Mouse (Mus musculus) heart, adult 2 months (tissue): ENCODE data around the gene Camta1. TPM values are rescaled to one million over a fixed set of nuclear protein-coding genes. Genes with fewer than 3 reads are reported as not detected.

Source experiments
- DNase-seq, 2 experiments: peaks; one replicate each; pipeline ENCODE4 v3.0.0; 2021
- H3K27ac ChIP-seq: fragments of 200-600 bp; 2 replicates; pipeline ENCODE4 v1.8.1; 2022
- H3K27me3 ChIP-seq: fragments of 200-500 bp; 2 replicates; pipeline ENCODE4 v1.6.1; 2012; ENCODE audit warnings: mild to moderate bottlenecking, low read length, inconsistent platforms, mixed read lengths; ENCODE audit not compliant: control insufficient read depth, insufficient read depth
- H3K36me3 ChIP-seq: fragments of 200-500 bp; 2 replicates; pipeline ENCODE4 v1.6.1; 2012; ENCODE audit warnings: low read length, inconsistent platforms; ENCODE audit not compliant: control insufficient read depth, insufficient read depth
- H3K4me1 ChIP-seq: fragments of 200-500 bp; 2 replicates; pipeline ENCODE4 v1.6.1; 2011; ENCODE audit warnings: low read length; ENCODE audit not compliant: control insufficient read depth, insufficient read depth
- H3K4me3 ChIP-seq: fragments of 200-600 bp; 2 replicates; pipeline ENCODE4 v1.8.1; 2022
- H3K79me2 ChIP-seq: fragments of 200-500 bp; replicated peaks from 2 replicates; pipeline ENCODE4 v1.6.1; 2012; ENCODE audit warnings: mild to moderate bottlenecking, inconsistent platforms, low read length, moderate library complexity, mixed read lengths; ENCODE audit not compliant: control insufficient read depth, insufficient read depth
- H3K9ac ChIP-seq: fragments of 200-500 bp; 2 replicates; pipeline ENCODE4 v1.6.1; 2012; ENCODE audit warnings: low read depth, mild to moderate bottlenecking, control low read depth, inconsistent platforms, low read length, mixed read lengths
- CTCF ChIP-seq: fragments of 200-600 bp; IDR thresholded peaks from 2 replicates; pipeline ENCODE4 v1.8.1; 2022; ENCODE audit warnings: antibody characterized with exemption, mild to moderate bottlenecking, moderate library complexity
- EP300 ChIP-seq: fragments of 200-500 bp; IDR thresholded peaks from 2 replicates; pipeline ENCODE4 v1.6.1; 2011; ENCODE audit warnings: low read depth, low read length, control low read depth; ENCODE audit not compliant: insufficient read depth
- POLR2A ChIP-seq: fragments of 200-500 bp; IDR thresholded peaks from 2 replicates; pipeline ENCODE4 v1.6.1; 2011; ENCODE audit warnings: mild to moderate bottlenecking, low read depth, low read length, control low read depth; ENCODE audit not compliant: insufficient read depth
- WGBS: fragments of 180-500 bp; shearing (Covaris S2); methylation state at CpG from one replicate; pipeline ENCODE4 v1.1.7; 2018; 5-methylcytosine and 5-hydroxymethylcytosine counted together
- intact Hi-C: fragments of 180-260 bp; cut with DNase I; formaldehyde crosslinking; loops from one replicate; pipeline ENCODE4 v1.15.1; 2025
- polyA plus RNA-seq: library from polyadenylated mRNA; depleted of rRNA; stranded (reverse); fragments of >200 nt; gene quantifications from 2 replicates; pipeline ENCODE4 v1.2.3, GENCODE M21; 2012
- total RNA-seq, 2 experiments: library from RNA; stranded (reverse); gene quantifications; 2 replicates each; pipeline ENCODE4 v1.2.3; 2021

Gene Camta1
- total and polyA plus RNA-seq, 3 experiments: 39.4 to 234 (median 208) TPM

DNA sequence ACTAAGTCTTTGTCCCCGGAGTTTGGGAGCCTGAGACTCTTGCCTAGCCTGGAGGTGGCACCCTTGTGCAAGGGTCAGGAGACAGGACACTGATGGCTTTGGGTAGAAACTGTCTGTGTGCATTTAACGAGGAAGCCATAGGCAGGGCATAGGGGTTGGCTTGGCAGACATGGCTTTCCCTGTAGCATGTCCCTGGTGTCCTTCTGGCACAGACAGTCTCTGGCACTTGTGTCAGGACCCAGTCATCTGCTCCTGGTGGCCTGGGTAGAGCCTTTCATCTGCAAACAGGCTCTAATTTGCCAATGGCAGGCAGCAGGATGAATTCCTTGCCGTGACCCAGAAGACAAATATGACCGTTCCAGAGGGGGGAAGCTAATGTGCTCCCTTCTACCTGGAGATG lies 700.7 kb downstream of the Camta1 start:
- DNase-seq: no peak
- intact Hi-C loops: no loop called here
- Histone ChIP-seq H3K27ac (no peak overlapping the region), H3K79me2 (no peaks in the 10 kb centered on the region), H3K9ac (no peak overlapping the region), H3K4me3 (no peak overlapping the region), H3K4me1 (peaks cover 3% of the 10 kb centered on the region), H3K27me3 (no peaks in the 10 kb centered on the region), H3K36me3 (no peaks in the 10 kb centered on the region)
- 48% methylated on average over 4 of the region's 4 CpGs for WGBS
- TF ChIP-seq CTCF: peak; percentile 27
- TF ChIP-seq POLR2A: no peak

DNA sequence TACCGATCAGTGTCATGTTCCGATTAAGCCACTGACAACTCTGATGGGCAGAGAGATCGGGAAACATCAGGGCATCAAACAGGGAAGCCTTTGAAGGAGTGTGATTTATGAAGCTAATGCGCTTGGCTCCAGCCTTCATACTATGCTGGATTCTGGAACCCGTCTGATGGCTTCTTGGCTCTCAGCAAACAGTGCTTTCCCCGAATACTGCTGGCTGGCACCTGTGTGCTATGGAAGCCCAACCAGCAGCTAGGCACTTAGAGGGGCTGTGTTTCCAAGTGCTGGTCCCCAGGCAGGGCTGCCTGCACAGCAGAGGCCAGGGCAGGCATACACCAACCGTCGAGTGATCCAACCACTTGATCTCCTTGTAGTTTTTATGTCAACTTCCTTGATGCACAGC lies 701.2 kb downstream of the Camta1 start:
- Histone ChIP-seq H3K36me3 (no peaks in the 10 kb centered on the region), H3K27me3 (no peaks in the 10 kb centered on the region), H3K9ac (no peak overlapping the region), H3K4me3 (no peak overlapping the region), H3K79me2 (no peaks in the 10 kb centered on the region), H3K4me1 (no peaks in the 10 kb centered on the region), H3K27ac (no peak overlapping the region)
- TF ChIP-seq CTCF (no peak), EP300 (no peak), POLR2A (no peak)
- intact Hi-C loops: no loop called here
- WGBS: 69% methylated on average over 8 of the region's 8 CpGs
- no peak for DNase-seq

- TF ChIP-seq EP300 (no peak), CTCF (peak; percentile 45)
- intact Hi-C loops: loop anchor here (5.0 to 10.0 kb wide), 5 partner anchors 124 to 764 kb away; no protein-coding TSS in a partner anchor
- Histone ChIP-seq H3K4me1 (no peaks in the 10 kb centered on the region), H3K36me3 (no peaks in the 10 kb centered on the region), H3K9ac (no peak overlapping the region), H3K79me2 (no peaks in the 10 kb centered on the region), H3K4me3 (no peak overlapping the region), H3K27ac (no peak overlapping the region), H3K27me3 (no peaks in the 10 kb centered on the region)
- WGBS: 50% methylated on average over 3 of the region's 3 CpGs
- DNase-seq: no peak
Measured at GRCm38 (mm10) chr4:151158250-151158649, 703.4 kb downstream of the Camta1 start.

DNA sequence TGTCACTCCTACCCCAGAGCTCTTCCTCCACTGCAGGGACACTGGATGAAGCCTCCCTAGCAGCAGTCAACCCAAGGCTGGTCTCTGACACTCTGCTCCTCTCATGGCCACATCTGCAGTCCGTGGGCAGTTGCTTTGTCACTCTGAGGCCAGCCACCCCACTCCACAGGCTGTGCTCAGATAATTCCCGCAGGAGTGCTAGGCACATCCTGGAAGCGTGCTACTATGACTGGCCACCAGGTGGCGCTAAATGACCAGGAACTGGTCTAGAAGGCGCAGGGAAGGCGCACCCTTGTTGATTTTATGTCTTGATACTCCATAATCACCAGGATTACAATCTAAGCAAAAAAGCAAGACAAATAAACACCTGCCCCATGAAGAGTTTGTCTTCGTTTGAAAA lies 704.8 kb downstream of the Camta1 start:
- Histone ChIP-seq H3K36me3 (no peaks in the 10 kb centered on the region), H3K79me2 (no peaks in the 10 kb centered on the region), H3K9ac (no peak overlapping the region), H3K27ac (no peak overlapping the region), H3K4me3 (no peak overlapping the region), H3K4me1 (no peaks in the 10 kb centered on the region), H3K27me3 (no peaks in the 10 kb centered on the region)
- peak; percentile 69 to 87 for DNase-seq
- intact Hi-C loops: loop anchor here (5.0 to 10.0 kb wide), 5 partner anchors 125 to 765 kb away; no protein-coding TSS in a partner anchor
- TF ChIP-seq CTCF (0 out of 2 replicates have a peak, but pooled peaks have one; percentile 99), EP300 (peak; percentile 81; the same call in 1 of the 2 replicates), POLR2A (no peak)
- WGBS: 3% methylated on average over 7 of the region's 7 CpGs

DNA sequence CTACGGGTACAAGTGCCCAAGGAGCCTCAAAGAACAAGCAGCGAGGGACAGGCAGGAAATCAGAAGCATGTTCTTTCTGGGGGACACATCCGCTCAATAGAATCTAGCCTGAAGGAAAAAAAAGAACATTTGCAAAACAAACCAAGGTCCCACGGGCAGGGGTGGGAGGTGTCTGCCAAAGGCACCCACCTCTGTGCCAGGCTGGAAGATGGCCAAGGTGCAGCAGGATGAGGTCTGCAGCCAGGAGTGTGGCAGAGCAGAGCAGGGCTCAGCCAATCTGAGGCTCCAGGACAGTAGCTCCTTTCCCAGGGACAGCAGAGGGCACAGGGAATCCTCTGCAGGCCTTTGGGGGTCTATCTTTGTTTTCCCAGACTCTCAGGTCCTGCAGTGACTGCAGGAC lies 706.1 kb downstream of the Camta1 start:
- no peaks in the 10 kb centered on the region for H3K79me2 ChIP-seq
- WGBS: 58% methylated on average over 4 of the region's 4 CpGs
- H3K36me3 ChIP-seq: no peaks in the 10 kb centered on the region
- H3K27ac ChIP-seq: no peak overlapping the region
- DNase-seq: peak in 1 of 2 experiments; percentile 25
- H3K9ac ChIP-seq: no peak overlapping the region
- no peaks in the 10 kb centered on the region for H3K27me3 ChIP-seq
- TF ChIP-seq CTCF: no peak
- TF ChIP-seq EP300: no peak
- no peak for TF ChIP-seq POLR2A
- intact Hi-C loops: loop anchor here (5.0 to 10.0 kb wide), 5 partner anchors 127 to 767 kb away; no protein-coding TSS in a partner anchor
- no peaks in the 10 kb centered on the region for H3K4me1 ChIP-seq
- no peak overlapping the region for H3K4me3 ChIP-seq

- Histone ChIP-seq H3K4me1 (no peaks in the 10 kb centered on the region), H3K4me3 (no peak overlapping the region), H3K36me3 (no peaks in the 10 kb centered on the region), H3K27me3 (no peaks in the 10 kb centered on the region), H3K9ac (no peak overlapping the region), H3K27ac (no peak overlapping the region), H3K79me2 (no peaks in the 10 kb centered on the region)
- DNase-seq: no peak
- no peak for TF ChIP-seq POLR2A
- TF ChIP-seq CTCF: no peak
- no peak for TF ChIP-seq EP300
- intact Hi-C loops: loop anchor here (10.0 kb wide), 1 partner anchor 480 kb away; no protein-coding TSS in a partner anchor
- 38% methylated on average over 4 of the region's 4 CpGs for WGBS
Measured at GRCm38 (mm10) chr4:151154306-151154705, 707.4 kb downstream of the Camta1 start.
